Mouse (Mus musculus): ENCODE measurements around the gene Riox2.

DNA sequence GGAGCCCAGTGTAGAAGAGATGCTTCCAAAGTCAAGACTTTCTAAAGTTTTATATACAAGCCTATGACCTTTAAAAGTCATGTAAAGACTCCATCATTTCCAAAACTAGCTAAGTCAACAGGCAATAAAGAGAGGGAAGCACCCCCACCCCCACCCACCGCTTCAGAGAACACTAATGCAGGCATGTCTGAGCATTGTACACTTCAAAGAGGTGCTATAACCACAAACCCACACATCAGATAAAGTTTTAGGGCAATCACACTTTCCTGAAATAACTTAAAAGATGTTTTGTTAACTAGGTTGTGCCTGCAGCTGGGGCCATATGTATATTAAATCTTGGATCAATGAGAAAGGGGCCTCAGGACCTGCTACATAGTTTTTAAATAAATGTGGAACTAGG lies 1.7 kb upstream of the Riox2 start:
- TF ChIP-seq GATA1 (IDR thresholded peaks at IDR 0.05; ENCODE audit: low read length) (no peak), TAL1 (IDR thresholded peaks at IDR 0.05; ENCODE audit: low read length) (no peak)

Measured in erythroblast, embryonic 14.5 days (primary cell).